8 mouse cellular contexts compared by ENCODE assay signal in genomic region chr14:18330789-18331692, GRCm38 (mm10). TPM values are rescaled to one million over a fixed set of nuclear protein-coding genes. Genes with fewer than 3 reads are reported as not detected.
DNase-seq lines count a peak whose midpoint lies in the region; ATAC-seq and TF ChIP-seq lines count a peak whose summit lies in the region.

No protein-coding gene starts in this region.

- no peak for TF ChIP-seq EP300 in liver, postnatal 0 days (IDR thresholded peaks at IDR 0.05; ENCODE audit: low read depth)

- WGBS in embryonic facial prominence, embryonic 10.5 days, result 2% methylated on average over 99 of the region's 99 CpGs
- WGBS in heart, embryonic 11.5 days (ENCODE audit: insufficient replicate concordance), result under 1% methylated on average over 54 of the region's 99 CpGs
- 2% methylated on average over 63 of the region's 99 CpGs for WGBS in liver, postnatal 0 days (ENCODE audit: insufficient replicate concordance)
- WGBS in neural tube, embryonic 13.5 days, result under 1% methylated on average over 66 of the region's 99 CpGs

- peak overlapping the region; percentile 96 for H3K27ac ChIP-seq in embryonic facial prominence, embryonic 10.5 days (replicated peaks)
- peak overlapping the region; percentile 50; the same call in 1 of the 2 replicates for H3K27ac ChIP-seq in heart, embryonic 11.5 days (ENCODE audit: low read depth, low read length)
- H3K27ac ChIP-seq in liver, postnatal 0 days (ENCODE audit: low read depth), result peak overlapping the region; percentile 88
- H3K27ac ChIP-seq in neural tube, embryonic 13.5 days (replicated peaks), result peak overlapping the region; percentile 89

- H3K4me2 ChIP-seq in heart, embryonic 11.5 days, result peak overlapping the region; percentile 92
- H3K4me2 ChIP-seq in liver, postnatal 0 days (ENCODE audit: low read depth, low read length), result peak overlapping the region; percentile 94
- H3K4me2 ChIP-seq in neural tube, embryonic 13.5 days, result peak overlapping the region; percentile 74

- peaks cover 8% of the 10 kb centered on the region for H3K36me3 ChIP-seq in embryonic facial prominence, embryonic 10.5 days (replicated peaks)
- no peaks in the 10 kb centered on the region for H3K36me3 ChIP-seq in heart, embryonic 11.5 days (ENCODE audit: control insufficient read depth, insufficient read depth, low read length)
- 0 out of 2 replicates have a peak, but pooled peaks cover 2% of the 10 kb centered on the region for H3K36me3 ChIP-seq in liver, postnatal 0 days (replicated peaks; ENCODE audit: insufficient read depth, low read length)
- no peaks in the 10 kb centered on the region for H3K36me3 ChIP-seq in neural tube, embryonic 13.5 days

- peak; percentile 70; the same call in 1 of the 2 replicates for ATAC-seq in heart, embryonic 11.5 days (replicated peaks; ENCODE audit: insufficient number of reproducible peaks, low FRiP score, low TSS enrichment)
- peak; percentile 75 for ATAC-seq in liver, postnatal 0 days
- ATAC-seq in neural tube, embryonic 13.5 days (ENCODE audit: low read depth), result peak; percentile 71

- peak overlapping the region; percentile 90 for H3K4me3 ChIP-seq in embryonic facial prominence, embryonic 10.5 days
- H3K4me3 ChIP-seq in heart, embryonic 11.5 days (ENCODE audit: low read depth, low read length), result peak overlapping the region; percentile 94
- H3K4me3 ChIP-seq in liver, postnatal 0 days (ENCODE audit: low read depth, low read length), result peak overlapping the region; percentile 72
- H3K4me3 ChIP-seq in neural tube, embryonic 13.5 days, result peak overlapping the region; percentile 89

- peaks cover 37% of the 10 kb centered on the region for H3K4me1 ChIP-seq in embryonic facial prominence, embryonic 10.5 days
- H3K4me1 ChIP-seq in heart, embryonic 11.5 days (ENCODE audit: control insufficient read depth, insufficient read depth, low read length), result peaks cover 5% of the 10 kb centered on the region; the same call in 1 of the 2 replicates
- H3K4me1 ChIP-seq in liver, postnatal 0 days (ENCODE audit: insufficient read depth), result peaks cover 10% of the 10 kb centered on the region
- peaks cover 45% of the 10 kb centered on the region for H3K4me1 ChIP-seq in neural tube, embryonic 13.5 days (replicated peaks)

- H3K9me3 ChIP-seq in embryonic facial prominence, embryonic 10.5 days, result no peaks in the 10 kb centered on the region
- no peaks in the 10 kb centered on the region for H3K9me3 ChIP-seq in heart, embryonic 11.5 days (replicated peaks; ENCODE audit: control insufficient read depth, low read length)
- H3K9me3 ChIP-seq in liver, postnatal 0 days (ENCODE audit: low read length), result no peaks in the 10 kb centered on the region
- H3K9me3 ChIP-seq in neural tube, embryonic 13.5 days, result no peaks in the 10 kb centered on the region

- TF ChIP-seq CTCF in liver, postnatal 0 days (IDR thresholded peaks at IDR 0.05; ENCODE audit: low read depth), result no peak

- DNase-seq in 416B (ENCODE audit: low read depth), result peak; percentile 45
- DNase-seq in T-cell, adult 2 months (ENCODE audit: low spot score), result peak; percentile 31
- DNase-seq in embryonic facial prominence, embryonic 10.5 days (ENCODE audit: low spot score), result peak; percentile 66
- DNase-seq in kidney, postnatal 14 days, result peak; percentile 57
- peak; percentile 45 for DNase-seq in liver, postnatal 0 days
- DNase-seq in testis, postnatal 14 days (ENCODE audit: low spot score), result peak; percentile 52

- no peaks in the 10 kb centered on the region for H3K27me3 ChIP-seq in embryonic facial prominence, embryonic 10.5 days (replicated peaks; ENCODE audit: low read depth, poor library complexity, severe bottlenecking)
- no peaks in the 10 kb centered on the region for H3K27me3 ChIP-seq in heart, embryonic 11.5 days (ENCODE audit: control insufficient read depth, insufficient read depth, low read length)
- no peaks in the 10 kb centered on the region for H3K27me3 ChIP-seq in liver, postnatal 0 days (ENCODE audit: insufficient read depth, low read length)
- H3K27me3 ChIP-seq in neural tube, embryonic 13.5 days, result no peaks in the 10 kb centered on the region

- peak overlapping the region; percentile 93 for H3K9ac ChIP-seq in heart, embryonic 11.5 days (ENCODE audit: low read depth, low read length)
- H3K9ac ChIP-seq in liver, postnatal 0 days (replicated peaks), result peak overlapping the region; percentile 88
- H3K9ac ChIP-seq in neural tube, embryonic 13.5 days, result peak overlapping the region; percentile 98

RNA-seq across cellular contexts. Expression of gene Ube2e1, which starts 0.6 kb away (rescaled TPM):
- 163 and 165 TPM in 2 replicates for polyA plus RNA-seq in embryonic facial prominence, embryonic 10.5 days (2016; fragmentation: Nextera tagmentation; extraction: Ambion mirVana)
- 20.3 and 27.5 TPM in 2 replicates for polyA plus RNA-seq in heart, embryonic 11.5 days (2014; fragmentation: Nextera tagmentation; extraction: Ambion mirVana)
- polyA plus RNA-seq in liver, postnatal 0 days (2015; fragmentation: Nextera tagmentation; extraction: Ambion mirVana), result 40.8 and 43.5 TPM in 2 replicates
- polyA plus RNA-seq in neural tube, embryonic 13.5 days (2015; fragmentation: Nextera tagmentation; extraction: Ambion mirVana), result 220 and 225 TPM in 2 replicates

RNA-seq across cellular contexts. Expression of gene Rpl15, which starts 59.9 kb away (rescaled TPM):
- polyA plus RNA-seq in embryonic facial prominence, embryonic 10.5 days (2016; fragmentation: Nextera tagmentation; extraction: Ambion mirVana), result 464 and 490 TPM in 2 replicates
- 300 and 344 TPM in 2 replicates for polyA plus RNA-seq in heart, embryonic 11.5 days (2014; fragmentation: Nextera tagmentation; extraction: Ambion mirVana)
- polyA plus RNA-seq in liver, postnatal 0 days (2015; fragmentation: Nextera tagmentation; extraction: Ambion mirVana), result 224 and 240 TPM in 2 replicates
- polyA plus RNA-seq in neural tube, embryonic 13.5 days (2015; fragmentation: Nextera tagmentation; extraction: Ambion mirVana), result 273 and 319 TPM in 2 replicates

Comparison
In these comparisons a context has a peak if more than half of its experiments do, and no peak if none do; other contexts are left out.
1. Peak in every context shown above with its lines: DNase-seq, ATAC-seq, H3K4me3 ChIP-seq and H3K27ac ChIP-seq.